Mouse (Mus musculus) Patski (cell line): Measurements from ENCODE around the gene Ica1. TPM values are rescaled to one million over a fixed set of nuclear protein-coding genes. Genes with fewer than 3 reads are reported as not detected.

ENCODE experiments used
- ATAC-seq: fragments of 100-300 bp; one replicate; pipeline ENCODE4 v1.8.0; 2021
- CTCF ChIA-PET: fragments of 350-600 bp; sonication (Branson Sonifier 250); formaldehyde crosslinking; loops from one replicate; lab custom pipeline; 2022; ENCODE audit warnings: inconsistent platforms; lab: Charles Lee
- POLR2A ChIA-PET: fragments of 350-600 bp; sonication (Branson Sonifier 250); formaldehyde crosslinking; loops from one replicate; lab custom pipeline; 2022; ENCODE audit warnings: antibody characterized with exemption, inconsistent platforms; lab: Charles Lee
- DNase-seq: peaks from one replicate; pipeline ENCODE4 v3.0.0-alpha.2; 2011; ENCODE audit warnings: low read depth, low spot score
- H3K27me3 ChIP-seq: fragments of 371-371 bp; one replicate; pipeline ENCODE4 v1.5.1; 2021
- CTCF ChIP-seq: fragments of 100-300 bp; IDR thresholded peaks from one replicate; pipeline ENCODE4 v1.5.1; 2021
- in situ Hi-C: fragments of 300-500 bp; cut with MboI; formaldehyde crosslinking; loops from 3 replicates; pipeline ENCODE4 v1.11.1; 2018; ENCODE audit warnings: low pct_unique_long_range_greater_than_20kb, mixed read lengths
- polyA plus RNA-seq: library from polyadenylated mRNA; unstranded; gene quantifications from one replicate; pipeline ENCODE4 v1.2.3, GENCODE M21; 2021

Ica1 gene
- polyA plus RNA-seq, 1 experiment from 2014 or later = 4.7 TPM

- ATAC-seq (no peak), DNase-seq (no peak)
- H3K27me3 ChIP-seq = no peaks in the 10 kb centered on the region
- no peak for TF ChIP-seq CTCF
- ChIA-PET POLR2A (no interaction called here), CTCF (no interaction called here)
- in situ Hi-C loops = no loop called here
These were observed 50.5 kb downstream of the Ica1 start for GRCm38 (mm10) chr6:8727806-8728205.

- ChIA-PET POLR2A (no interaction called here), CTCF (no interaction called here)
- no peak for TF ChIP-seq CTCF
- ATAC-seq (no peak), DNase-seq (no peak)
- no peaks in the 10 kb centered on the region for H3K27me3 ChIP-seq
- in situ Hi-C loops = no loop called here
These were observed 52.7 kb downstream of the Ica1 start for GRCm38 (mm10) chr6:8725610-8726009.

GRCm38 (mm10) chr6:8719692-8720091 is 58.6 kb downstream of the Ica1 start:
- DNase-seq (no peak), ATAC-seq (no peak)
- no peak for TF ChIP-seq CTCF
- ChIA-PET CTCF (no interaction called here), POLR2A (no interaction called here)
- no peaks in the 10 kb centered on the region for H3K27me3 ChIP-seq
- in situ Hi-C loops = no loop called here

- DNase-seq = no peak
- no peak for ATAC-seq
- no peaks in the 10 kb centered on the region for H3K27me3 ChIP-seq
- in situ Hi-C loops = no loop called here
- ChIA-PET POLR2A (no interaction called here), CTCF (interaction anchor here (1.5 to 1.8 kb wide), 2 partner anchors 9 to 17 kb away, joined by 3 to 4 read pairs; no protein-coding TSS in a partner anchor)
- no peak for TF ChIP-seq CTCF
These were observed 60.3 kb downstream of the Ica1 start for GRCm38 (mm10) chr6:8717967-8718366.

- POLR2A ChIA-PET = no interaction called here
- H3K27me3 ChIP-seq = no peaks in the 10 kb centered on the region
- ATAC-seq = no peak
- no peak for DNase-seq
- CTCF ChIA-PET = no interaction called here
- in situ Hi-C loops = no loop called here
- TF ChIP-seq CTCF = no peak
These were observed 61.7 kb downstream of the Ica1 start for GRCm38 (mm10) chr6:8716539-8716938.

GRCm38 (mm10) chr6:8711246-8711645 is 67.0 kb downstream of the Ica1 start:
- POLR2A ChIA-PET = no interaction called here

GRCm38 (mm10) chr6:8694636-8695514 is 83.4 kb downstream of the Ica1 start:
- ATAC-seq = peak; percentile 39

More at GRCm38 (mm10) chr6:8711246-8711645, 67.0 kb downstream of the Ica1 start:
- no peak for TF ChIP-seq CTCF
- ATAC-seq (no peak), DNase-seq (no peak)
- peaks cover 6% of the 10 kb centered on the region for H3K27me3 ChIP-seq
- CTCF ChIA-PET = no interaction called here
- in situ Hi-C loops = no loop called here

GRCm38 (mm10) chr6:8693926-8694635 is 84.2 kb downstream of the Ica1 start:
- DNase-seq (no peak), ATAC-seq (no peak)
- peaks cover 1% of the 10 kb centered on the region for H3K27me3 ChIP-seq
- ChIA-PET CTCF (interaction anchor here (1.4 to 2.3 kb wide), 4 partner anchors 10 to 424 kb away, joined by 3 to 6 read pairs (median 4); no protein-coding TSS in a partner anchor), POLR2A (no interaction called here)
- TF ChIP-seq CTCF = no peak
- in situ Hi-C loops = no loop called here

More at GRCm38 (mm10) chr6:8694636-8695514, 83.4 kb downstream of the Ica1 start:
- ChIA-PET CTCF (interaction anchor here (0.6 to 2.3 kb wide), 5 partner anchors 8 to 420 kb away, joined by 3 to 6 read pairs (median 3); no protein-coding TSS in a partner anchor), POLR2A (no interaction called here)
- H3K27me3 ChIP-seq = no peaks in the 10 kb centered on the region
- peak; percentile 62 for TF ChIP-seq CTCF
- in situ Hi-C loops = no loop called here
- DNase-seq = no peak

- no peak for DNase-seq
- ChIA-PET POLR2A (no interaction called here), CTCF (interaction anchor here (1.4 to 2.3 kb wide), 4 partner anchors 10 to 424 kb away, joined by 3 to 6 read pairs (median 4); no protein-coding TSS in a partner anchor)
- in situ Hi-C loops = no loop called here
- no peak for ATAC-seq
- peaks cover 4% of the 10 kb centered on the region for H3K27me3 ChIP-seq
- no peak for TF ChIP-seq CTCF
These were observed 85.0 kb downstream of the Ica1 start for GRCm38 (mm10) chr6:8693141-8693881.
